Mouse (Mus musculus) megakaryocyte-erythroid progenitor cell, adult 5-6 weeks (primary cell): ENCODE measurements around the gene Elp4. TPM values are rescaled to one million over a fixed set of nuclear protein-coding genes. Genes with fewer than 3 reads are reported as not detected.

Source experiments
- ATAC-seq: replicated peaks from 2 replicates; pipeline ENCODE4 v1.8.0; 2016; ENCODE audit warnings: mild to moderate bottlenecking, inconsistent platforms; ENCODE audit not compliant: severe bottlenecking, poor library complexity, low FRiP score, low TSS enrichment
- total RNA-seq, 2 experiments: library from RNA; stranded (forward) in 1 of 2; stranded (reverse) in 1 of 2; fragments of 200-1000, 215-1000 nt in 1 of 2; fragments of >200 nt in 1 of 2; fragmentation: Nextera tagmentation in 1 of 2; gene quantifications; 2 replicates each; pipeline ENCODE4 v1.2.3; 2014 to 2017

Gene Elp4
- total RNA-seq, 2 experiments from 2014 or later = 21.5 to 30.3 TPM

DNA sequence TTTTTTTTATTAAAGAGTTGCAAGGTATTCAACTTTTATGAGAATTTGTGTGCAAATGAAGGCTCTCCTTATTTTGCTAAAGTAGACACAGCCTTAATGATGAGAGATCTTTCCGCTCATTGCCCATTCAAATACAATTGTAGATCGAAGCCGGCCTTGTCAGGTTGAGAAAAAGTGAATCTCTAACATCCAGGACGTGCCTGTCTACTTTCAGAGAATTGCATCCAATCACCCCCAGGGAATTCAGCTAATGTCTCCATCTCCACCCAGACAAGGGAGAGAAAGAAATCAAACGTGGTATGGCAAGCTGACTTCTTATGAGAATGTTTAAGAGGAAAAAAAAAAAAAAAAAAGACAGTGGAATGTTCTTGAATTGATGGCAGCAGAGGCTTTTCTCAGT, 239.4 kb downstream of the Elp4 start:
- ATAC-seq = no peak

DNA sequence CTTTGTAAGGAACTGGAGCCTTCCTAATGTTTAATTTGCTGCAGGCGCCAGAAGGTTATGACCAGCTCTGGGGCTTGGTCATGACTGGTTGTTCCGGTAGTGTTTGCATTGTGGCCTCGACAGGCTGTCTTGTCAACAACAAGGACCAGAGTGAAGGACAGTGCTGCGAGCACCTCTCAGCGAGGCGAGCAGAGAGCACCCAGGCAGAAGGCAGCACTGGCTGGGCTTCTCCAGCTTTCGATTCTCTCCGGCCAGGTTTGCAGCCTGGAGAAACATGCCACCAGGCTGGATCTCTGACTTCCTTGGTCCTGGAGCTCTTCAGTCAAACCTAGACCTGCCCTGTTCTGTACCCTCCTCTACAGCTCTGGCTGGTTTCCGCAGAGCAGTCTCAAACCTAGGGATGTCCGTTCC, 241.3 kb downstream of the Elp4 start:
- no peak for ATAC-seq

DNA sequence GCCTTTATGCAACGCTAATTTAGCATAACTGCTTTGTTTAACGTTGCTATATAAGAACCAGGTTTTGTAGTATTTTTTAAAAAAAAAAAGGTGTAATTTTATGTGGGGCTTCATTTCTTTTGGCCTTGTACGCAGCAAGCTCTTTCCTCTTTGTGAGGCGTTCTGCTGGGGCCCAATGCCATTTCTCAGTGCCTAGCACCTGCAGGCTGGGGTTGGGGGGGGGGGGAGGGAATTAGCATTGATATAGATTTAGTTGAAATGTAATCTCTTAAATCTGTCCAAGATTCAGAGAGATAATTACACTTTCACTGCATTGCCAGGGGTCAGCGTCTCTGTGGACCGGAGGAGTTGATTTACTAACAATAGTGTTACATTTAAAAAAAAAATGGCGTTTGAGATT, 241.8 kb downstream of the Elp4 start:
- no peak for ATAC-seq

DNA sequence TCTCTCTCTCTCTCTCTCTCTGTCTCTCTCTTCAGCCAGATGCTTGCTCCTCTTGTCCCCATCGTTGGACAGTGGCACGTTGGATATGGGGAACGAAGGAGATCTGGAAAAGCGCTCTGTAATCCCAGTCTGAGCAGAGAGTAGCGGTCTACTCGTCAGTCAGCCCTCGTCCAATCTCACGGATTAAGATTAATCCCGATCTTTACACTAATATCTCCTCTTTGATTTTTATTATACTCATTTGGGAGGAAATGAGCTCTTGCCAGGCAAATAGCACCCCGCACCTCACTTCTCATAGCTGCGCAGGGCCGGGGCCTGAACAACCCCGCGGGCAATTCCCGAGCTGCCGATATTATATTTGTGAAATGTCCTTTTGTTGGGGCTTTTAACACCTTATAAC, 242.2 kb downstream of the Elp4 start:
- ATAC-seq = no peak

DNA sequence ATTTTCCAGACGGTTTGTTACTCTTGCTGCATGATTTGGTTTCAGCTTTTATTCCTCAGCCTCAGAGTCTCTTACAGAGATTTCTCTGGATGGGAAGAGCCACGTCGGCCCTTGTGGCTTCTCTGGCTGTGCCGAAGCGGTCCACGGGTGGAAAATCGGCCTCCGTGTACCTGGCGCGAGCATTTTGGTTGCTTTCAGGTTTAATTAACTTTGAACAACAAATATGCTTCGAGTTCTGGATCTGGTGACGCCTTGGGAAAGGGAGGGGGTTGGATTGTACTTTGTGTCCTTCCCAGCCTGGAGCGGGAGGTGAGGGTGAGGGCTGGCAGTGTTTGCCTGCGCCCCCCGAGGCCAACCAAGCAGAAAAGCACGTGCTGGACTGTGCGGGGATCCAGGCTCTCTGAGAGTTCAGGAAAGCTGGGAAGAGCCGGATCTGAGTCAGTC, 242.7 kb downstream of the Elp4 start:
- no peak for ATAC-seq

DNA sequence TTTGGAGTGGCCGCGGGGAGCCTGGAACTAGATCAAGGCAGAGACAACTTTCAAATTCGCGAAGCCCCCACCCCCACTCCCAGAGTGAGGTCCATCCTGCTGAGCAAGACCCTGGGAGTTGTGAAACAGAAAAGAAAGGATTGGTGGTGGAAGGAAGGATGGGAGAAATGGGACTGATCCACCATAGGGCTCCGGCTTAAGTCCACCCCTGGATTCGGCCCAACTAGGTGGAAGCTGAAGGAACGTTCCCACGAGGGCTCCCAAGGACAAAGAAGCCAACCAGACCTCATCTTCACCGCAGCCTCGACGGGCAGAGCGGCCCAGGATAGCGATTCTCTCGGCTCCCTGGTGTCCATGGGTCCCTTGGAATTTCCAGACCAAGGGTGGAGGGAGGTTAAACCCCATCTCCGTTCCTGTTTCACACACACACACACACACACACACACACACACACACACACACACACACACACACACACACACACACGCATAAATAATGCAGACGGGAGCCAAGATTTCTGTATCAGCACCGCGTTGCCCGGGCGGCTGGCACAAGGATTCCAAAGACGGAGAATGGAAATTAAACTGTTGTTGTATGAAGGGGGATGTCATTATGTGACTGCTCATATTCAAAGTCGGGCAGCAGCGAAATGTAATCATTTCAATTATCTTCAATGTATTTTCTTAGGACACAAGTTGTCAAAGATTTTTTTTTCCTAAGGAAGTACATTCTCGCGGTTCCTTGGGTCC, 243.3 kb downstream of the Elp4 start:
- no peak for ATAC-seq

DNA sequence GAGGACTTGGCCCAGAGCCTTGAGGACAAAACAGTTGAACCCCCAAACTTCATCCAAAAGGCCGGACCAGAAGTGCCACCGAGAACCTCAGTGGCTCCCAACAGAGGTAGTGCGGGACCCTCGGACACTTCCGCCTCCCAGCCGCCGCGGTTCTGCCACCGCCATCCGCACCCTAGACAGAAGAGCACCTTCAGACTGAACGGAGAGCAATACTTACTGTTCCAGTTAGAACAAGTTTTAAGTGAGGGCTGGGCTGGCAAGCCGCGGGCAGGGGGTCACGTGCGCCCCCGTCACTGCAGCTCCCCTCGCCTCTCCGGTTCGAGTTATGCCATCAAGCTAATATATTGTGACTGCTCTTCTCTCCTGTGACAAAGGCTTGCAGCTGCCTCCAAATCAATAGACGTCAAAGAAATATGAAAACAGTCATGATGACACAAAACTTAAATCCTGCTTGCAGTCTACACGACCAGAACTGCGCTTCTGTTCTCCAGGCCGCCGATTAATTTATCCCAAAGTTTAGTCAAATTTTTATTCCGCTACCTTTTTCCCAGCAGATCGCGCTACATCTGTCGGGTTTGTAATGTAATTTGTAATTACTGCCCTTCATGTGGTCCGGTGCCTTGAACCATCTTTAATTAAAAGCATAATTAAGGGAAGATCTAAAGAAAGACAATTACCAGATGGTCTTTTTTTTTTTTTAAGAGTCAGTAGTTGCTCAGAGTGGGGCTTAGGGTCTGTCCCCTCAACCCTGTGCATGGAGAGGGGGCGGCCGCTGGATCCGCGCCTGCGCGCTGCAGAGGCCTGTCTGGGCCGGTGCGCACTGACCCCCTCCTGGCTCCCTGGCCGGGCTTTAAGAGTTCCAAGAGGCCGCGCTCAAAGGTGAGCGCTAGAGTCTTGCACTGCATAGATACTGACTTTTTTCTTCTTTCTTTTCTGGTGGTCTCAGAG, 244.2 kb downstream of the Elp4 start:
- no peak; the same call in 1 of the 2 replicates for ATAC-seq

DNA sequence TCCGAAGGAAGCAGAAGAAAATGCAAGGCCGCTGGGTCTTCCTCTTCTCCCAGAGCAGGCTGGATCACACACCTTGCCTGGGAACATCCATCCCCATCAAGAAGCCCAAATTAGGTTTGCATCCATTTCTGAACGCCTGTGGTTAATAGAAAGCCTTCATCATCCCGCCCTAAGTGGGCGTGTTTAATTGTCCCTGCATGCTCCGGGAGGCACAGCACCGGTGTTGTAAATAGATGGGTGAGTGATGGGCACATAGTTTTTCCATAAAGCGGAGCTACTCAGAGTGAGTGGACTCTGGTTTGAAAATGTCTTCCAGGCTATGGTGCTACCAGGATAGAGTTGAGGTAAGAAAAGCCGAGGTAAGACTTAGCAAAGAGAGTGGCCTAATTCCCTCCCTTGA, 245.0 kb downstream of the Elp4 start:
- ATAC-seq = no peak

DNA sequence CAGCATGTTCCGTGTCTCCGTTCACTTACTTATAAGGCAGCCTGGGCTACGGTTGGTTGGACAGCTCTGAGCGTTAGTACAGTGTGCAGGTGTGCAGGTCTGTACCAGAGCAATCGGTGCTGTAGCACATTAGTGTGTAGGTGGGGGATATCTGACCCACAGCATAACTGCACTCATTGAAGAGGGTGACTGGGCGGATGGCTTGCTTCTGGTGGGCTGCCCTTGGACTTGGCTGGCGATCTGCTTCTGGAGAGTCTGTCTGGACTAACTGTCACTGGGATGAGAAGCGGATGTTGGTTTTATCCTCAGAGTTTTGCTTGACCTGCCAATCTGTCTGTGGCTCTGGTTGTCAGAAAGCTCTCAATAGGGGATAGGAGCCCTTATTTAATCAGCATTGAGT, 247.9 kb downstream of the Elp4 start:
- ATAC-seq = no peak

Other genes with a start within 250 kb of the Elp4 start
- gene Pax6, start 235.7 kb downstream of the Elp4 start, total RNA-seq (2014; fragmentation: Nextera tagmentation) = not detected in 2 replicates
- gene Pax6, start 235.7 kb downstream of the Elp4 start, total RNA-seq (2017) = not detected in 2 replicates
- 47.5 and 61.7 TPM in 2 replicates for gene Immp1l, start 74 bp upstream of the Elp4 start, total RNA-seq (2014; fragmentation: Nextera tagmentation)
- gene Immp1l, start 74 bp upstream of the Elp4 start, total RNA-seq (2017) = 55.6 and 72.8 TPM in 2 replicates
- gene Dnajc24, start 99.0 kb upstream of the Elp4 start, total RNA-seq (2014; fragmentation: Nextera tagmentation) = 29.7 and 30.4 TPM in 2 replicates
- 26.5 and 28.6 TPM in 2 replicates for gene Dnajc24, start 99.0 kb upstream of the Elp4 start, total RNA-seq (2017)